ENCODE assay signal across 8 mouse cellular contexts in genomic region chr4:102759095-102759890, GRCm38 (mm10). TPM values are rescaled to one million over a fixed set of nuclear protein-coding genes. Genes with fewer than 3 reads are reported as not detected.
DNase-seq lines count a peak whose midpoint lies in the region; ATAC-seq and TF ChIP-seq lines count a peak whose summit lies in the region.

No protein-coding gene starts in this region.

- DNase-seq in adrenal gland, adult (ENCODE audit: inconsistent age in 2 of 2, low spot score in 1 of 2), result peak; percentile 19 to 67
- no peak for DNase-seq in adrenal gland, postnatal 4 days (ENCODE audit: low spot score in 2 of 2)
- DNase-seq in embryo, embryonic 10.5 days (ENCODE audit: low spot score), result peak; percentile 73
- peak; percentile 16 for DNase-seq in kidney, adult 2 months
- peak; percentile 65 for DNase-seq in limb, embryonic 10.5 days (ENCODE audit: low spot score)
- peak; percentile 66 for DNase-seq in midbrain, embryonic 10.5 days (ENCODE audit: low spot score)

- ATAC-seq in granulocyte monocyte progenitor cell, adult 5-6 weeks (replicated peaks; ENCODE audit: poor library complexity, severe bottlenecking), result peak; percentile 45
- peak; percentile 54 for ATAC-seq in stomach, embryonic 16.5 days (ENCODE audit: insufficient read depth, low FRiP score)

- H3K4me2 ChIP-seq in stomach, embryonic 16.5 days (ENCODE audit: low read depth, low read length), result peak overlapping the region; percentile 92

- H3K9ac ChIP-seq in stomach, embryonic 16.5 days (ENCODE audit: low read length), result peak overlapping the region; percentile 74

- TF ChIP-seq CTCF in kidney, adult 2 months (conservative IDR thresholded peaks at IDR 0.05; ENCODE audit: insufficient read depth, insufficient read length, low read depth, low read length), result no peak

- 2% methylated on average over 41 of the region's 41 CpGs for WGBS in kidney, adult 2 months
- WGBS in limb, embryonic 10.5 days, result under 1% methylated on average over 41 of the region's 41 CpGs
- WGBS in midbrain, embryonic 10.5 days, result under 1% methylated on average over 41 of the region's 41 CpGs
- under 1% methylated on average over 41 of the region's 41 CpGs for WGBS in stomach, embryonic 16.5 days

- no peaks in the 10 kb centered on the region for H3K9me3 ChIP-seq in limb, embryonic 10.5 days (replicated peaks)
- H3K9me3 ChIP-seq in midbrain, embryonic 10.5 days (replicated peaks), result no peaks in the 10 kb centered on the region
- no peaks in the 10 kb centered on the region for H3K9me3 ChIP-seq in stomach, embryonic 16.5 days (replicated peaks; ENCODE audit: control insufficient read depth, low read length)

- H3K4me3 ChIP-seq in kidney, adult 2 months (ENCODE audit: insufficient read depth, low read depth, low read length), result peak overlapping the region; percentile 47
- peak overlapping the region; percentile 73 for H3K4me3 ChIP-seq in limb, embryonic 10.5 days
- H3K4me3 ChIP-seq in midbrain, embryonic 10.5 days, result peak overlapping the region; percentile 75
- H3K4me3 ChIP-seq in stomach, embryonic 16.5 days (replicated peaks; ENCODE audit: low read length), result peak overlapping the region; percentile 53

- no peak for TF ChIP-seq POLR2A in kidney, adult 2 months (IDR thresholded peaks at IDR 0.05; ENCODE audit: low read depth, low read length)

- H3K27me3 ChIP-seq in kidney, adult 2 months (replicated peaks; ENCODE audit: control insufficient read depth, insufficient read depth, low read length), result no peaks in the 10 kb centered on the region
- H3K27me3 ChIP-seq in limb, embryonic 10.5 days (ENCODE audit: low read depth, poor library complexity, severe bottlenecking), result no peaks in the 10 kb centered on the region
- peaks cover 12% of the 10 kb centered on the region; the same call in 1 of the 2 replicates for H3K27me3 ChIP-seq in midbrain, embryonic 10.5 days (ENCODE audit: low read depth, poor library complexity, severe bottlenecking)
- H3K27me3 ChIP-seq in stomach, embryonic 16.5 days (ENCODE audit: control insufficient read depth, insufficient read depth, low read length), result no peaks in the 10 kb centered on the region

- no peaks in the 10 kb centered on the region for H3K36me3 ChIP-seq in kidney, adult 2 months (ENCODE audit: control insufficient read depth, insufficient read depth, low read length)
- no peaks in the 10 kb centered on the region for H3K36me3 ChIP-seq in limb, embryonic 10.5 days
- no peaks in the 10 kb centered on the region for H3K36me3 ChIP-seq in midbrain, embryonic 10.5 days
- H3K36me3 ChIP-seq in stomach, embryonic 16.5 days (ENCODE audit: control insufficient read depth, insufficient read depth, low read length), result no peaks in the 10 kb centered on the region

- H3K4me1 ChIP-seq in kidney, adult 2 months (ENCODE audit: control insufficient read depth, insufficient read depth, low read length), result no peaks in the 10 kb centered on the region
- H3K4me1 ChIP-seq in limb, embryonic 10.5 days, result peaks cover 18% of the 10 kb centered on the region; the same call in 1 of the 2 replicates
- H3K4me1 ChIP-seq in midbrain, embryonic 10.5 days, result peaks cover 17% of the 10 kb centered on the region
- H3K4me1 ChIP-seq in stomach, embryonic 16.5 days (ENCODE audit: control insufficient read depth, insufficient read depth, low read length), result no peaks in the 10 kb centered on the region; the same call in 1 of the 2 replicates

- H3K27ac ChIP-seq in kidney, adult 2 months (ENCODE audit: insufficient read depth, low read depth, low read length), result no peak overlapping the region
- H3K27ac ChIP-seq in limb, embryonic 10.5 days, result peak overlapping the region; percentile 88
- H3K27ac ChIP-seq in midbrain, embryonic 10.5 days (replicated peaks), result peak overlapping the region; percentile 87
- H3K27ac ChIP-seq in stomach, embryonic 16.5 days (ENCODE audit: low read length), result peak overlapping the region; percentile 16; the same call in 1 of the 2 replicates

RNA-seq across cellular contexts. Expression of gene Sgip1, which starts 18.2 kb away (rescaled TPM):
- total RNA-seq in adrenal gland, postnatal 4 days (2021), result 10 to 100 TPM; 16.1 to 18.4 TPM
- total RNA-seq in granulocyte monocyte progenitor cell, adult 5-6 weeks (2014; fragmentation: Nextera tagmentation), result 3.4 and 9.2 TPM in 2 replicates
- 10.4 and 17.0 TPM in 2 replicates for total RNA-seq in granulocyte monocyte progenitor cell, adult 5-6 weeks (2017)
- polyA plus RNA-seq in kidney, adult 2 months (2012; rRNA removed), result 0.95 and 1.1 TPM in 2 replicates
- 6.2 and 6.9 TPM in 2 replicates for polyA plus RNA-seq in limb, embryonic 10.5 days (2016; fragmentation: Nextera tagmentation; extraction: Ambion mirVana)
- 5.2 and 10.2 TPM in 2 replicates for polyA plus RNA-seq in midbrain, embryonic 10.5 days (2016; fragmentation: Nextera tagmentation; extraction: Ambion mirVana)
- polyA plus RNA-seq in stomach, embryonic 16.5 days (2015; fragmentation: Nextera tagmentation; extraction: Ambion mirVana), result 6.6 and 7.9 TPM in 2 replicates

Comparison
In these comparisons a context has a peak if more than half of its experiments do, and no peak if none do; other contexts are left out.
1. DNase-seq: peak in adrenal gland, adult (2 of 2), embryo, embryonic 10.5 days (single experiment), kidney, adult 2 months (single experiment), limb, embryonic 10.5 days (single experiment) and midbrain, embryonic 10.5 days (single experiment); none in adrenal gland, postnatal 4 days (0 of 2).
2. Peak in every context shown above with its lines, with median percentiles within 50 percentile points of each other: H3K4me3 ChIP-seq.